Mouse (Mus musculus) intestine, postnatal 0 days (tissue): ENCODE data around the gene Arfgef2. TPM values are rescaled to one million over a fixed set of nuclear protein-coding genes. Genes with fewer than 3 reads are reported as not detected.

ENCODE experiments used
- ATAC-seq: fragments of 200-750 bp; cut with Nextera tagmentation; 2 replicates; pipeline ENCODE4 v1.8.0; 2017; ENCODE audit warnings: mild to moderate bottlenecking, moderate TSS enrichment, moderate library complexity
- H3K27ac ChIP-seq: fragments of 300-500 bp; sonication (generic); 2 replicates; pipeline ENCODE4 v1.5.1; 2014; ENCODE audit warnings: mild to moderate bottlenecking, low read depth, low read length, moderate library complexity
- H3K27me3 ChIP-seq: fragments of 300-500 bp; sonication (generic); replicated peaks from 2 replicates; pipeline ENCODE4 v1.6.1; 2014; ENCODE audit warnings: low read length, mixed read lengths; ENCODE audit not compliant: control insufficient read depth, insufficient read depth
- H3K36me3 ChIP-seq: fragments of 300-500 bp; sonication (generic); 2 replicates; pipeline ENCODE4 v1.6.1; 2014; ENCODE audit warnings: mild to moderate bottlenecking, moderate library complexity; ENCODE audit not compliant: control insufficient read depth, insufficient read depth
- H3K4me1 ChIP-seq: fragments of 300-500 bp; sonication (generic); replicated peaks from 2 replicates; pipeline ENCODE4 v1.6.1; 2014; ENCODE audit warnings: antibody characterized with exemption, low read length, mixed read lengths; ENCODE audit not compliant: control insufficient read depth, insufficient read depth
- H3K4me2 ChIP-seq: fragments of 300-500 bp; sonication (generic); replicated peaks from 2 replicates; pipeline ENCODE4 v1.6.1; 2014; ENCODE audit warnings: low read depth, mild to moderate bottlenecking, moderate library complexity
- H3K4me3 ChIP-seq: fragments of 300-500 bp; sonication (generic); 2 replicates; pipeline ENCODE4 v1.5.1; 2014; ENCODE audit warnings: low read depth, low read length
- H3K9ac ChIP-seq: fragments of 300-500 bp; sonication (generic); 2 replicates; pipeline ENCODE4 v1.6.1; 2014; ENCODE audit warnings: mild to moderate bottlenecking, low read depth, low read length
- H3K9me3 ChIP-seq: fragments of 300-500 bp; sonication (generic); 2 replicates; pipeline ENCODE4 v1.6.1; 2016; ENCODE audit warnings: mixed run types; ENCODE audit not compliant: control insufficient read depth
- CTCF ChIP-seq: sonication (generic); IDR thresholded peaks from 2 replicates; pipeline ENCODE4 v1.5.1; 2016; ENCODE audit warnings: low read depth, mild to moderate bottlenecking, control low read depth, antibody characterized with exemption, moderate library complexity
- WGBS: fragments of 180-500 bp; shearing (Covaris S2); extraction: QIAGEN DNeasy Blood & Tissue Kit; methylation state at CpG from one replicate; pipeline ENCODE4 v1.1.7; 2014; 5-methylcytosine and 5-hydroxymethylcytosine counted together
- polyA plus RNA-seq: library from polyadenylated mRNA; unstranded; fragments of >200 nt; fragmentation: Nextera tagmentation; extraction: Ambion mirVana; gene quantifications from 2 replicates; pipeline ENCODE4 v1.2.1, GENCODE M21; 2015

The Arfgef2 gene
- polyA plus RNA-seq, 1 experiment from 2014 or later: 6.1 TPM

- peaks cover 79% of the 10 kb centered on the region for H3K36me3 ChIP-seq
- no peak overlapping the region for H3K9ac ChIP-seq
- no peak overlapping the region for H3K27ac ChIP-seq
- ATAC-seq: no peak
- no peak for TF ChIP-seq CTCF
- H3K4me2 ChIP-seq: no peak overlapping the region
- WGBS: 82% methylated on average over 10 of the region's 10 CpGs
- no peaks in the 10 kb centered on the region for H3K9me3 ChIP-seq
- H3K4me3 ChIP-seq: no peak overlapping the region
- no peaks in the 10 kb centered on the region for H3K4me1 ChIP-seq
- no peaks in the 10 kb centered on the region for H3K27me3 ChIP-seq
Observed at GRCm38 (mm10) chr2:166874675-166875280, 69.4 kb downstream of the Arfgef2 start.

GRCm38 (mm10) chr2:166875561-166875960 lies 70.2 kb downstream of the Arfgef2 start:
- 76% methylated on average over 6 of the region's 6 CpGs for WGBS

GRCm38 (mm10) chr2:166876331-166876730 lies 70.9 kb downstream of the Arfgef2 start:
- peak; percentile 49; the same call in 1 of the 2 replicates for ATAC-seq
- 62% methylated on average over 10 of the region's 10 CpGs for WGBS
- H3K4me3 ChIP-seq: no peak overlapping the region
- TF ChIP-seq CTCF: no peak
- H3K4me2 ChIP-seq: no peak overlapping the region
- no peaks in the 10 kb centered on the region for H3K9me3 ChIP-seq
- H3K9ac ChIP-seq: no peak overlapping the region
- no peaks in the 10 kb centered on the region for H3K4me1 ChIP-seq
- H3K36me3 ChIP-seq: peaks cover 80% of the 10 kb centered on the region
- H3K27ac ChIP-seq: no peak overlapping the region
- no peaks in the 10 kb centered on the region for H3K27me3 ChIP-seq

More at GRCm38 (mm10) chr2:166875561-166875960, 70.2 kb downstream of the Arfgef2 start:
- no peaks in the 10 kb centered on the region for H3K27me3 ChIP-seq
- H3K36me3 ChIP-seq: peaks cover 83% of the 10 kb centered on the region
- no peak for ATAC-seq
- no peaks in the 10 kb centered on the region for H3K9me3 ChIP-seq
- H3K4me1 ChIP-seq: no peaks in the 10 kb centered on the region
- H3K4me2 ChIP-seq: no peak overlapping the region
- no peak overlapping the region for H3K27ac ChIP-seq
- H3K9ac ChIP-seq: no peak overlapping the region
- H3K4me3 ChIP-seq: no peak overlapping the region
- no peak for TF ChIP-seq CTCF

DNA sequence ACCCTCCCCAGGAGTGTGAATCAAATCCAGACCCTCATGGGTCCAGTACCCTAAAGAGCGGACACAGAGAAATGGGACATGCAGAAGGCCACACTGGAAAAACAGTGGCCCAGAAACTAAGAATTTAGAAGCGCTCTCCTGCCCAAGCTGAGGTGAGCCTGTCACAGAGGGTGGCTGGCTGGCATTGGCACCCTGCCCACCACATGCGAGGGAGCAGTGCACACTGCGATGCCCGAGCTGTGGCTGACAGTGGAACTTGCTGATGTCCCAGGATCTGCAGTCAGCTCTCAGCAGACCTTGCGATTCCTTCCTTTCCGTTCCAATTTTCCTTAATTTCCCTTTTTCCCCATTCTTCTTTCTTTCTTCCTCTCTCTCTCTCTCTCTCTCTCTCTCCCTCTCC lies 79.7 kb downstream of the Arfgef2 start:
- Histone ChIP-seq H3K4me1 (no peaks in the 10 kb centered on the region), H3K36me3 (peaks cover 52% of the 10 kb centered on the region), H3K9ac (no peak overlapping the region), H3K4me2 (no peak overlapping the region), H3K9me3 (no peaks in the 10 kb centered on the region), H3K27me3 (no peaks in the 10 kb centered on the region), H3K4me3 (no peak overlapping the region), H3K27ac (no peak overlapping the region)
- no peak for ATAC-seq
- TF ChIP-seq CTCF: no peak
- WGBS: 92% methylated on average over 7 of the region's 7 CpGs

GRCm38 (mm10) chr2:166885619-166886018 lies 80.2 kb downstream of the Arfgef2 start:
- Histone ChIP-seq H3K27me3 (no peaks in the 10 kb centered on the region), H3K4me1 (no peaks in the 10 kb centered on the region), H3K27ac (no peak overlapping the region), H3K4me3 (no peak overlapping the region), H3K4me2 (no peak overlapping the region), H3K9me3 (no peaks in the 10 kb centered on the region), H3K36me3 (peaks cover 56% of the 10 kb centered on the region), H3K9ac (no peak overlapping the region)
- WGBS: 79% methylated on average over 10 of the region's 10 CpGs
- no peak for TF ChIP-seq CTCF
- ATAC-seq: no peak

DNA sequence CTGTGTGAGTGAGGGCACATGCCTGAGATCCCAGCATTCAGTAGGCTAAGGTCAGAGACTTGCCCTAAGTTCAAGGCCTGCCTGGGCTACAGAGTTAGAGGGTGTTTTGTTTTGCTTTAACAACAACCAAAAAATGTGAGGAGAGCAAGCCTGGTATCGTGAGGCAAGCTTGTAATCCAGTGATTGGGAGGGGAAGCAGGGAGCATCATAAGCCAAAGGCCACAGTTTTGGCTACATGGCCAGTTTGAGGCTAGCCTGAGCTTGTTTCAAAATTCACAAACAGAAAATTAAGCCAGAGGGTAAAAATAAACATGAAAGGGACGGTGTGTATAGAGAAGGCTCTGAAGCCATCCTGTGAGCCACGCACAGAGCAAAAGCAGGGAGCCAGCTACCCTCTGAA lies 80.8 kb downstream of the Arfgef2 start:
- Histone ChIP-seq H3K4me1 (no peaks in the 10 kb centered on the region), H3K27me3 (no peaks in the 10 kb centered on the region), H3K27ac (no peak overlapping the region), H3K36me3 (peaks cover 57% of the 10 kb centered on the region), H3K9me3 (no peaks in the 10 kb centered on the region), H3K9ac (no peak overlapping the region), H3K4me2 (no peak overlapping the region), H3K4me3 (no peak overlapping the region)
- no peak for ATAC-seq
- no peak for TF ChIP-seq CTCF
- WGBS: 86% methylated on average over 3 of the region's 3 CpGs
